Mouse (Mus musculus): ENCODE results near the gene Trim40.

DNA sequence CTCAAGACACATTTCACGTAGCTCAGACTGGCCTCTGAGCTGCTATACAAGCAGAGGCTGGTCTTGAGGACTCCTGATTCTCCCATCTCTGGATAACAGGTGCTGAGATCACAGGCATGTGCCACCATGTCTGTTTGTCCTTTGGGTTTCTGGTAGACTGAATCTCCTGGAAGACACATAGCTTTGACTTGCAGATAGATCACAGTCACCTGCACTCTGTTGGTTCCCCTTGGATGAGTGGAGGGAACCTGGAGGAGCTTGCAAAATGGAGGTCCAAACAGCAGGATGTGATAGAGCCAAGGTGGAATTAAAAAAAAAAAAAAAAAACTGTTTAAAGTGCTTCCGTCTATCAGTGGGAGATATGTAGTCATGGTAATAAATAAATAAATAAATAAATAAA is 21.1 kb downstream of the Trim40 start:
- TF ChIP-seq POLR2A (IDR thresholded peaks at IDR 0.05; ENCODE audit: borderline replicate concordance, extremely low read depth, insufficient read depth, insufficient read length, poor library complexity, severe bottlenecking) (no peak), CTCF (IDR thresholded peaks at IDR 0.05; ENCODE audit: borderline replicate concordance, extremely low read depth, insufficient read depth, insufficient read length) (no peak)
